Mouse (Mus musculus): ENCODE measurements around the gene Aldh1a1. TPM values are rescaled to one million over a fixed set of nuclear protein-coding genes. Genes with fewer than 3 reads are reported as not detected.

Gene Aldh1a1
- total RNA-seq, 2 experiments from 2014 or later = 25.1 to 33.4 TPM

GRCm38 (mm10) chr19:20547025-20547424, 54.5 kb downstream of the Aldh1a1 start:
- no peak for DNase-seq
- intact Hi-C loops (cut with DNase I) = no loop called here

- intact Hi-C loops (cut with DNase I) = no loop called here
- DNase-seq = no peak
Measured at GRCm38 (mm10) chr19:20549409-20549808, 56.9 kb downstream of the Aldh1a1 start.

- no peak for DNase-seq
- intact Hi-C loops (cut with DNase I) = no loop called here
Measured at GRCm38 (mm10) chr19:20555365-20555764, 62.9 kb downstream of the Aldh1a1 start.

- no peak for DNase-seq
Measured at GRCm38 (mm10) chr19:20557211-20557610, 64.7 kb downstream of the Aldh1a1 start.

GRCm38 (mm10) chr19:20558069-20558468, 65.6 kb downstream of the Aldh1a1 start:
- intact Hi-C loops (cut with DNase I) = no loop called here

More at GRCm38 (mm10) chr19:20557211-20557610, 64.7 kb downstream of the Aldh1a1 start:
- intact Hi-C loops (cut with DNase I) = no loop called here

GRCm38 (mm10) chr19:20558544-20558943, 66.0 kb downstream of the Aldh1a1 start:
- no peak for DNase-seq
- intact Hi-C loops (cut with DNase I) = no loop called here

More at GRCm38 (mm10) chr19:20558069-20558468, 65.6 kb downstream of the Aldh1a1 start:
- DNase-seq = no peak

GRCm38 (mm10) chr19:20558952-20559351, 66.4 kb downstream of the Aldh1a1 start:
- intact Hi-C loops (cut with DNase I) = no loop called here

GRCm38 (mm10) chr19:20559952-20560351, 67.4 kb downstream of the Aldh1a1 start:
- intact Hi-C loops (cut with DNase I) = no loop called here
- no peak for DNase-seq

More at GRCm38 (mm10) chr19:20558952-20559351, 66.4 kb downstream of the Aldh1a1 start:
- DNase-seq = peak in 1 of 2 experiments; percentile 8

- intact Hi-C loops (cut with DNase I) = no loop called here
- no peak for DNase-seq
Measured at GRCm38 (mm10) chr19:20562396-20562795, 69.9 kb downstream of the Aldh1a1 start.

GRCm38 (mm10) chr19:20566294-20566693, 73.8 kb downstream of the Aldh1a1 start:
- intact Hi-C loops (cut with DNase I) = no loop called here
- DNase-seq = no peak

- intact Hi-C loops (cut with DNase I) = no loop called here
- DNase-seq = no peak
Measured at GRCm38 (mm10) chr19:20567039-20567438, 74.5 kb downstream of the Aldh1a1 start.

- intact Hi-C loops (cut with DNase I) = no loop called here
- DNase-seq = no peak
Measured at GRCm38 (mm10) chr19:20576984-20577383, 84.5 kb downstream of the Aldh1a1 start.

GRCm38 (mm10) chr19:20577429-20577828, 84.9 kb downstream of the Aldh1a1 start:
- DNase-seq = no peak
- intact Hi-C loops (cut with DNase I) = no loop called here

- intact Hi-C loops (cut with DNase I) = no loop called here
- no peak for DNase-seq
Measured at GRCm38 (mm10) chr19:20599951-20600350, 107.4 kb downstream of the Aldh1a1 start.

- intact Hi-C loops (cut with DNase I) = no loop called here
- peak; percentile 10 to 15 for DNase-seq
Measured at GRCm38 (mm10) chr19:20601739-20602138, 109.2 kb downstream of the Aldh1a1 start.

- intact Hi-C loops (cut with DNase I) = no loop called here
- DNase-seq = no peak
Measured at GRCm38 (mm10) chr19:20603212-20603611, 110.7 kb downstream of the Aldh1a1 start.

GRCm38 (mm10) chr19:20603866-20604265, 111.4 kb downstream of the Aldh1a1 start:
- intact Hi-C loops (cut with DNase I) = no loop called here
- no peak for DNase-seq

GRCm38 (mm10) chr19:20614252-20614930, 121.9 kb downstream of the Aldh1a1 start:
- intact Hi-C loops (cut with DNase I) = no loop called here
- DNase-seq = no peak

- no peak for DNase-seq
- intact Hi-C loops (cut with DNase I) = no loop called here
Measured at GRCm38 (mm10) chr19:20622434-20622833, 129.9 kb downstream of the Aldh1a1 start.

- intact Hi-C loops (cut with DNase I) = no loop called here
- DNase-seq = no peak
Measured at GRCm38 (mm10) chr19:20623416-20623815, 130.9 kb downstream of the Aldh1a1 start.

- no peak for DNase-seq
- intact Hi-C loops (cut with DNase I) = no loop called here
Measured at GRCm38 (mm10) chr19:20631020-20631419, 138.5 kb downstream of the Aldh1a1 start.

GRCm38 (mm10) chr19:20633876-20634691, 141.6 kb downstream of the Aldh1a1 start:
- intact Hi-C loops (cut with DNase I) = no loop called here
- DNase-seq = no peak
